ENCODE assay signal across 9 mouse cellular contexts in genomic region chr8:84813059-84813458, GRCm38 (mm10). TPM values are rescaled to one million over a fixed set of nuclear protein-coding genes. Genes with fewer than 3 reads are reported as not detected.
DNase-seq lines count a peak whose midpoint lies in the region; ATAC-seq and TF ChIP-seq lines count a peak whose summit lies in the region.
"Had no signal": no experiment of that assay in that cellular context is flagged by ENCODE, and none has a peak within 500 bp of the region (broad histone marks: within the 10 kb centered on the region; RNA-seq: fewer than 3 reads in every experiment).

No protein-coding gene starts in this region.

- H3K27ac ChIP-seq in forebrain, embryonic 11.5 days (ENCODE audit: low read depth, low read length) = no peak overlapping the region
- H3K27ac ChIP-seq in hindbrain, embryonic 12.5 days = 0 out of 2 replicates have a peak overlapping the region, but pooled peaks have one; percentile 25
- H3K27ac ChIP-seq in limb, embryonic 11.5 days (replicated peaks; ENCODE audit: low read depth, low read length) = no peak overlapping the region
- no peak overlapping the region for H3K27ac ChIP-seq in stomach, postnatal 0 days (replicated peaks)
- H3K27ac ChIP-seq: macrophage had no signal

- TF ChIP-seq CTCF in stomach, postnatal 0 days (IDR thresholded peaks at IDR 0.05; ENCODE audit: low read depth) = peak; percentile 93

- H3K4me1 ChIP-seq in forebrain, embryonic 11.5 days (replicated peaks; ENCODE audit: control insufficient read depth, insufficient read depth, low read length) = peaks cover 21% of the 10 kb centered on the region
- peaks cover 50% of the 10 kb centered on the region for H3K4me1 ChIP-seq in hindbrain, embryonic 12.5 days
- H3K4me1 ChIP-seq in limb, embryonic 11.5 days (ENCODE audit: control insufficient read depth, insufficient read depth, low read length) = peaks cover 3% of the 10 kb centered on the region; the same call in 1 of the 2 replicates
- peaks cover 2% of the 10 kb centered on the region; the same call in 1 of the 2 replicates for H3K4me1 ChIP-seq in stomach, postnatal 0 days (replicated peaks; ENCODE audit: control insufficient read depth, insufficient read depth)

- TF ChIP-seq EP300 in stomach, postnatal 0 days (optimal IDR thresholded peaks at IDR 0.05) = no peak

- H3K9me3 ChIP-seq in forebrain, embryonic 11.5 days (ENCODE audit: control insufficient read depth, low read length) = no peaks in the 10 kb centered on the region
- no peaks in the 10 kb centered on the region for H3K9me3 ChIP-seq in hindbrain, embryonic 12.5 days (replicated peaks)
- no peaks in the 10 kb centered on the region for H3K9me3 ChIP-seq in limb, embryonic 11.5 days (ENCODE audit: control insufficient read depth, low read length)
- H3K9me3 ChIP-seq in stomach, postnatal 0 days (ENCODE audit: control insufficient read depth, low read length) = no peaks in the 10 kb centered on the region

- WGBS in forebrain, embryonic 11.5 days = 3% methylated on average over 5 of the region's 5 CpGs
- 2% methylated on average over 5 of the region's 5 CpGs for WGBS in hindbrain, embryonic 12.5 days
- 2% methylated on average over 5 of the region's 5 CpGs for WGBS in limb, embryonic 11.5 days
- WGBS in stomach, postnatal 0 days = 3% methylated on average over 5 of the region's 5 CpGs

- H3K4me2 ChIP-seq in forebrain, embryonic 11.5 days (ENCODE audit: low read depth, low read length, severe bottlenecking) = no peak overlapping the region
- H3K4me2 ChIP-seq in hindbrain, embryonic 12.5 days (replicated peaks) = no peak overlapping the region
- H3K4me2 ChIP-seq in limb, embryonic 11.5 days (ENCODE audit: low read depth, severe bottlenecking) = no peak overlapping the region
- no peak overlapping the region for H3K4me2 ChIP-seq in stomach, postnatal 0 days (replicated peaks; ENCODE audit: low read depth)

- ATAC-seq in forebrain, embryonic 11.5 days (replicated peaks; ENCODE audit: low FRiP score) = no peak
- ATAC-seq in hindbrain, embryonic 12.5 days (ENCODE audit: low FRiP score) = no peak
- ATAC-seq in limb, embryonic 11.5 days (ENCODE audit: insufficient number of reproducible peaks, low FRiP score, low TSS enrichment, low read depth) = no peak
- ATAC-seq in stomach, postnatal 0 days (ENCODE audit: low FRiP score, low TSS enrichment) = peak; percentile 32; the same call in 1 of the 2 replicates

- no peaks in the 10 kb centered on the region for H3K36me3 ChIP-seq in forebrain, embryonic 11.5 days (ENCODE audit: control insufficient read depth, insufficient read depth, low read length)
- H3K36me3 ChIP-seq in hindbrain, embryonic 12.5 days = no peaks in the 10 kb centered on the region
- no peaks in the 10 kb centered on the region for H3K36me3 ChIP-seq in limb, embryonic 11.5 days (ENCODE audit: control insufficient read depth, insufficient read depth, low read length)
- H3K36me3 ChIP-seq in stomach, postnatal 0 days (ENCODE audit: control insufficient read depth, insufficient read depth, low read length) = no peaks in the 10 kb centered on the region

- peaks cover 17% of the 10 kb centered on the region for H3K27me3 ChIP-seq in forebrain, embryonic 11.5 days (ENCODE audit: control insufficient read depth, insufficient read depth, low read length)
- peaks cover 54% of the 10 kb centered on the region for H3K27me3 ChIP-seq in hindbrain, embryonic 12.5 days
- H3K27me3 ChIP-seq in limb, embryonic 11.5 days (ENCODE audit: control insufficient read depth, insufficient read depth, low read length) = peaks cover 27% of the 10 kb centered on the region
- H3K27me3 ChIP-seq in stomach, postnatal 0 days (ENCODE audit: control insufficient read depth, insufficient read depth, low read length) = no peaks in the 10 kb centered on the region

- H3K9ac ChIP-seq in forebrain, embryonic 11.5 days (ENCODE audit: low read length) = no peak overlapping the region
- no peak overlapping the region for H3K9ac ChIP-seq in hindbrain, embryonic 12.5 days
- H3K9ac ChIP-seq in limb, embryonic 11.5 days (ENCODE audit: low read length) = no peak overlapping the region
- H3K9ac ChIP-seq in stomach, postnatal 0 days (ENCODE audit: low read length) = no peak overlapping the region

- H3K4me3 ChIP-seq in forebrain, embryonic 11.5 days (ENCODE audit: low read depth, low read length) = no peak overlapping the region
- H3K4me3 ChIP-seq in hindbrain, embryonic 12.5 days = no peak overlapping the region
- H3K4me3 ChIP-seq in limb, embryonic 11.5 days (ENCODE audit: low read depth, low read length) = no peak overlapping the region
- H3K4me3 ChIP-seq in stomach, postnatal 0 days (ENCODE audit: low read depth, low read length) = no peak overlapping the region

- DNase-seq in left cerebral cortex, adult 18-20 months (ENCODE audit: low spot score in 2 of 2) = peak; percentile 86 to 91
- DNase-seq in left cerebral cortex, adult 11 months (ENCODE audit: low spot score) = no peak
- peak; percentile 79 for DNase-seq in c-Kit-negative CD71-positive TER-119-positive erythroid progenitor cells, embryonic 14.5 days (ENCODE audit: low read depth, low spot score)
- DNase-seq in forebrain, embryonic 11.5 days (ENCODE audit: low spot score) = peak; percentile 88
- DNase-seq in limb, embryonic 11.5 days (ENCODE audit: low spot score) = peak; percentile 89
- peak; percentile 70 to 80 for DNase-seq in natural killer cell, adult 2 months (ENCODE audit: low spot score in 2 of 2)
- DNase-seq in stomach, postnatal 0 days (ENCODE audit: low spot score) = peak; percentile 78

RNA-seq across cellular contexts. Expression of gene Dand5, which starts 9.6 kb away (rescaled TPM):
- total RNA-seq in left cerebral cortex, adult 18-20 months (2021) = 10 to 100 TPM; 10.2 to 10.8 TPM
- polyA plus RNA-seq in forebrain, embryonic 11.5 days (2014; fragmentation: Nextera tagmentation; extraction: Ambion mirVana) = 5.5 and 6.4 TPM in 2 replicates
- 6.6 and 7.1 TPM in 2 replicates for polyA plus RNA-seq in hindbrain, embryonic 12.5 days (2016; fragmentation: Nextera tagmentation; extraction: Ambion mirVana)
- 3.6 and 3.9 TPM in 2 replicates for polyA plus RNA-seq in limb, embryonic 11.5 days (2014; fragmentation: Nextera tagmentation; extraction: Ambion mirVana)
- 3.3 TPM in 2 replicates for polyA plus RNA-seq in stomach, postnatal 0 days (2015; fragmentation: Nextera tagmentation; extraction: Ambion mirVana)

RNA-seq across cellular contexts. Expression of gene Nfix, which starts 12.9 kb away (rescaled TPM):
- 100 to 1,000 TPM; 291 to 300 TPM for total RNA-seq in left cerebral cortex, adult 18-20 months (2021)
- polyA plus RNA-seq in forebrain, embryonic 11.5 days (2014; fragmentation: Nextera tagmentation; extraction: Ambion mirVana) = 7.7 and 8.9 TPM in 2 replicates
- 11.6 and 14.2 TPM in 2 replicates for polyA plus RNA-seq in hindbrain, embryonic 12.5 days (2016; fragmentation: Nextera tagmentation; extraction: Ambion mirVana)
- 4.6 TPM in 2 replicates for polyA plus RNA-seq in limb, embryonic 11.5 days (2014; fragmentation: Nextera tagmentation; extraction: Ambion mirVana)
- 36.5 and 36.6 TPM in 2 replicates for polyA plus RNA-seq in stomach, postnatal 0 days (2015; fragmentation: Nextera tagmentation; extraction: Ambion mirVana)

RNA-seq across cellular contexts. Expression of gene Gadd45gip1, which starts 18.3 kb away (rescaled TPM):
- total RNA-seq in left cerebral cortex, adult 18-20 months (2021) = 10 to 100 TPM; 26.6 to 28.5 TPM
- polyA plus RNA-seq in forebrain, embryonic 11.5 days (2014; fragmentation: Nextera tagmentation; extraction: Ambion mirVana) = 41.0 and 44.3 TPM in 2 replicates
- polyA plus RNA-seq in hindbrain, embryonic 12.5 days (2016; fragmentation: Nextera tagmentation; extraction: Ambion mirVana) = 35.7 and 38.6 TPM in 2 replicates
- 45.0 and 46.7 TPM in 2 replicates for polyA plus RNA-seq in limb, embryonic 11.5 days (2014; fragmentation: Nextera tagmentation; extraction: Ambion mirVana)
- 38.5 and 39.3 TPM in 2 replicates for polyA plus RNA-seq in stomach, postnatal 0 days (2015; fragmentation: Nextera tagmentation; extraction: Ambion mirVana)

RNA-seq across cellular contexts. Expression of gene Rad23a, which starts 27.4 kb away (rescaled TPM):
- total RNA-seq in left cerebral cortex, adult 18-20 months (2021) = 10 to 100 TPM; 78.9 to 79.8 TPM
- polyA plus RNA-seq in forebrain, embryonic 11.5 days (2014; fragmentation: Nextera tagmentation; extraction: Ambion mirVana) = 102 and 110 TPM in 2 replicates
- 88.8 and 101 TPM in 2 replicates for polyA plus RNA-seq in hindbrain, embryonic 12.5 days (2016; fragmentation: Nextera tagmentation; extraction: Ambion mirVana)
- polyA plus RNA-seq in limb, embryonic 11.5 days (2014; fragmentation: Nextera tagmentation; extraction: Ambion mirVana) = 93.1 and 93.4 TPM in 2 replicates
- 69.8 and 70.6 TPM in 2 replicates for polyA plus RNA-seq in stomach, postnatal 0 days (2015; fragmentation: Nextera tagmentation; extraction: Ambion mirVana)

RNA-seq across cellular contexts. Expression of gene Calr, which starts 33.7 kb away (rescaled TPM):
- 100 to 1,000 TPM; 456 to 475 TPM for total RNA-seq in left cerebral cortex, adult 18-20 months (2021)
- 722 and 731 TPM in 2 replicates for polyA plus RNA-seq in forebrain, embryonic 11.5 days (2014; fragmentation: Nextera tagmentation; extraction: Ambion mirVana)
- 792 and 820 TPM in 2 replicates for polyA plus RNA-seq in hindbrain, embryonic 12.5 days (2016; fragmentation: Nextera tagmentation; extraction: Ambion mirVana)
- 854 and 918 TPM in 2 replicates for polyA plus RNA-seq in limb, embryonic 11.5 days (2014; fragmentation: Nextera tagmentation; extraction: Ambion mirVana)
- 522 and 537 TPM in 2 replicates for polyA plus RNA-seq in stomach, postnatal 0 days (2015; fragmentation: Nextera tagmentation; extraction: Ambion mirVana)
